Mouse (Mus musculus) MEL (cell line): ENCODE measurements around the gene Ttc24. TPM values are rescaled to one million over a fixed set of nuclear protein-coding genes. Genes with fewer than 3 reads are reported as not detected.

Experiments used
- DNase-seq: peaks from one replicate; pipeline ENCODE4 v3.0.0; 2011; ENCODE audit warnings: low read depth, low spot score
- H3K27ac ChIP-seq: 2 replicates; pipeline ENCODE4 v1.5.1; 2012; ENCODE audit warnings: low read depth, mild to moderate bottlenecking, control low read depth, low read length, moderate library complexity; ENCODE audit not compliant: control insufficient read depth
- H3K27me3 ChIP-seq, 2 experiments: fragments of 150-350 bp in 1 of 2; sonication (generic) in 1 of 2; 2 replicates each; pipeline ENCODE4 v1.6.1; 2012; ENCODE audit warnings: low read length in 2 of 2, mild to moderate bottlenecking in 2 of 2, improper control_type of control experiment in 1 of 2, moderate library complexity in 1 of 2; ENCODE audit not compliant: insufficient read depth in 2 of 2, control insufficient read depth in 1 of 2
- H3K36me3 ChIP-seq, 2 experiments: 2 replicates each; pipeline ENCODE4 v1.6.1; 2012 to 2014; ENCODE audit warnings: low read length in 2 of 2, improper control_type of control experiment in 1 of 2, inconsistent platforms in 1 of 2, mild to moderate bottlenecking in 1 of 2; ENCODE audit not compliant: insufficient read depth in 2 of 2, control insufficient read depth in 1 of 2
- H3K4me1 ChIP-seq, 2 experiments: fragments of 150-350 bp in 1 of 2; sonication (generic) in 1 of 2; 2 replicates each; pipeline ENCODE4 v1.6.1; 2012; ENCODE audit warnings: low read length in 2 of 2, improper control_type of control experiment in 1 of 2, mild to moderate bottlenecking in 1 of 2; ENCODE audit not compliant: insufficient read depth in 2 of 2, control insufficient read depth in 1 of 2
- H3K4me3 ChIP-seq, 2 experiments: fragments of 150-350 bp in 1 of 2; sonication (generic) in 1 of 2; 2 replicates each; pipeline ENCODE4 v1.5.1; 2012; ENCODE audit warnings: low read depth in 2 of 2, low read length in 2 of 2, mild to moderate bottlenecking in 2 of 2, moderate library complexity in 2 of 2, control low read depth in 1 of 2, improper control_type of control experiment in 1 of 2; ENCODE audit not compliant: control insufficient read depth in 1 of 2, insufficient read depth in 1 of 2
- H3K79me2 ChIP-seq: 2 replicates; pipeline ENCODE4 v1.6.1; 2012; ENCODE audit warnings: mild to moderate bottlenecking, low read length, moderate library complexity; ENCODE audit not compliant: control insufficient read depth, poor library complexity, insufficient read depth
- H3K9ac ChIP-seq: 2 replicates; pipeline ENCODE4 v1.6.1; 2012; ENCODE audit warnings: low read depth, mild to moderate bottlenecking, control low read depth, low read length, moderate library complexity; ENCODE audit not compliant: control insufficient read depth, poor library complexity, severe bottlenecking
- H3K9me3 ChIP-seq: fragments of 150-350 bp; sonication (generic); replicated peaks from 2 replicates; pipeline ENCODE4 v1.6.1; 2012; ENCODE audit warnings: mild to moderate bottlenecking, low read length, improper control_type of control experiment, moderate library complexity; ENCODE audit not compliant: insufficient read depth
- CHD1 ChIP-seq: IDR thresholded peaks from 2 replicates; pipeline ENCODE4 v1.6.1; 2012; ENCODE audit warnings: low read depth, mild to moderate bottlenecking, inconsistent platforms, low read length, improper control_type of control experiment
- CTCF ChIP-seq, 3 experiments: IDR thresholded peaks in 2 of 3; conservative IDR thresholded peaks in 1 of 3; 2 replicates each; pipeline ENCODE4 v1.5.1; 2011 to 2012; ENCODE audit warnings: low read length in 3 of 3, low read depth in 2 of 3, mild to moderate bottlenecking in 2 of 3, improper control_type of control experiment in 1 of 3, inconsistent platforms in 1 of 3, mixed read lengths in 1 of 3, moderate library complexity in 1 of 3; ENCODE audit not compliant: control insufficient read depth in 1 of 3, insufficient read depth in 1 of 3, poor library complexity in 1 of 3, severe bottlenecking in 1 of 3
- ELF1 ChIP-seq: IDR thresholded peaks from 2 replicates; pipeline ENCODE4 v1.6.1; 2014; ENCODE audit warnings: low read depth, mild to moderate bottlenecking, inconsistent platforms, low read length, improper control_type of control experiment, moderate library complexity
- ETS1 ChIP-seq: IDR thresholded peaks from 2 replicates; pipeline ENCODE4 v1.6.1; 2012; ENCODE audit warnings: low read depth, mild to moderate bottlenecking, inconsistent platforms, low read length, improper control_type of control experiment, moderate library complexity
- GATA1 ChIP-seq: IDR thresholded peaks from 2 replicates; pipeline ENCODE4 v1.6.1; 2011; ENCODE audit warnings: low read depth, low read length, improper control_type of control experiment
- KAT2A ChIP-seq: conservative IDR thresholded peaks from 2 replicates; pipeline ENCODE4 v1.6.1; 2012; ENCODE audit warnings: low read depth, low read length, improper control_type of control experiment, inconsistent platforms
- MAFK ChIP-seq: IDR thresholded peaks from 2 replicates; pipeline ENCODE4 v1.6.1; 2011; ENCODE audit warnings: low read depth, mild to moderate bottlenecking, low read length, improper control_type of control experiment, borderline replicate concordance
- MAX ChIP-seq: IDR thresholded peaks from 2 replicates; pipeline ENCODE4 v1.6.1; 2011; ENCODE audit warnings: low read length, improper control_type of control experiment
- MEF2A ChIP-seq: IDR thresholded peaks from 2 replicates; pipeline ENCODE4 v1.6.1; 2014; ENCODE audit warnings: low read depth, mild to moderate bottlenecking, inconsistent platforms, low read length, improper control_type of control experiment; ENCODE audit not compliant: poor library complexity, insufficient replicate concordance, severe bottlenecking; ENCODE audit errors: extremely low read depth
- MXI1 ChIP-seq: IDR thresholded peaks from 2 replicates; pipeline ENCODE4 v1.6.1; 2011; ENCODE audit warnings: mild to moderate bottlenecking, low read depth, low read length, improper control_type of control experiment
- NELFE ChIP-seq: IDR thresholded peaks from 2 replicates; pipeline ENCODE4 v1.6.1; 2011; ENCODE audit warnings: low read depth, low read length, improper control_type of control experiment
- POLR2AphosphoS2 ChIP-seq: IDR thresholded peaks from 2 replicates; pipeline ENCODE4 v1.6.1; 2011; ENCODE audit warnings: low read length, improper control_type of control experiment
- POLR2AphosphoS5 ChIP-seq: IDR thresholded peaks from 2 replicates; pipeline ENCODE4 v1.6.1; 2012; ENCODE audit warnings: low read depth, borderline replicate concordance, mild to moderate bottlenecking, inconsistent platforms, low read length, moderate library complexity, mixed read lengths
- RAD21 ChIP-seq: IDR thresholded peaks from 2 replicates; pipeline ENCODE4 v1.6.1; 2011; ENCODE audit warnings: mild to moderate bottlenecking, low read depth, low read length, improper control_type of control experiment
- RCOR1 ChIP-seq: IDR thresholded peaks from 2 replicates; pipeline ENCODE4 v1.6.1; 2012; ENCODE audit warnings: low read depth, mild to moderate bottlenecking, inconsistent platforms, low read length, improper control_type of control experiment
- SIN3A ChIP-seq: IDR thresholded peaks from 2 replicates; pipeline ENCODE4 v1.6.1; 2012; ENCODE audit warnings: low read length, improper control_type of control experiment, inconsistent platforms
- SMC3 ChIP-seq: IDR thresholded peaks from 2 replicates; pipeline ENCODE4 v1.6.1; 2011; ENCODE audit warnings: low read depth, low read length, improper control_type of control experiment
- USF2 ChIP-seq, 2 experiments: IDR thresholded peaks; 2 replicates each; pipeline ENCODE4 v1.6.1; 2011 to 2012; ENCODE audit warnings: improper control_type of control experiment in 2 of 2, low read length in 2 of 2, borderline replicate concordance in 1 of 2, inconsistent platforms in 1 of 2, low read depth in 1 of 2, mild to moderate bottlenecking in 1 of 2; ENCODE audit not compliant: insufficient read depth in 1 of 2
- ZC3H11A ChIP-seq: IDR thresholded peaks from 2 replicates; pipeline ENCODE4 v1.6.1; 2012; ENCODE audit warnings: low read depth, mild to moderate bottlenecking, inconsistent platforms, low read length, improper control_type of control experiment
- ZKSCAN1 ChIP-seq: IDR thresholded peaks from 2 replicates; pipeline ENCODE4 v1.6.1; 2012; ENCODE audit warnings: low read depth, mild to moderate bottlenecking, inconsistent platforms, low read length, improper control_type of control experiment, moderate library complexity
- polyA plus RNA-seq, 2 experiments: library from polyadenylated mRNA; stranded (reverse) in 1 of 2; unstranded in 1 of 2; fragments of >175 nt in 1 of 2; fragments of >200 nt in 1 of 2; gene quantifications; 2 replicates each; pipeline versions ENCODE4 v1.2.1 to v1.2.4; 2012; ENCODE audit warnings: low replicate concordance in 2 of 2, low read depth in 1 of 2; ENCODE audit not compliant: insufficient read length in 2 of 2, insufficient read depth in 1 of 2, missing spikeins in 1 of 2
- total RNA-seq: library from RNA; depleted of rRNA; stranded (reverse); fragments of 300-350 nt; gene quantifications from 2 replicates; pipeline ENCODE4 v1.2.3, GENCODE M21; 2012

Ttc24 gene
- total and polyA plus RNA-seq, 3 experiments, result not detected

DNA sequence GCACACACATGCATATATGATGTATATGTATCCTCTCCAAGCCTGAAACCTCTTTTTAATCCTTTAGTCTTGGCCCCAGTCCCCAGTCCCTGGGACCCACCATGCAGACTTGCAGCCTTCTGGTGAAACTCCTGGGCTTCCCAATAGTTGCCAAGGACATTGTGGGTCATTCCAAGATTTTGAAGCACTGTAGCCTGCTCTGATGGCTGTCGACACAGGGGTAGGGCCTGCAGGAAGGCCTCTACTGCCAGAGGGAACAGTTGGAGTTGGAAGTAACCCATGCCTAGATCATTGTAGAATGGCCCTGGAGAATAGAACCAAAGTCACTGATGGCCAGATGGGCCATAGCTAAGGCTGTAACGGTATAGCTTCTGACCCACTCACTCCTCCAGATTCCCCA is 3.8 kb downstream of the Ttc24 start:
- Histone ChIP-seq H3K36me3 (no peaks in the 10 kb centered on the region), H3K4me3 (no peak overlapping the region), H3K27ac (no peak overlapping the region), H3K9me3 (no peaks in the 10 kb centered on the region), H3K79me2 (no peaks in the 10 kb centered on the region), H3K27me3 (peaks cover 19 to 23% of the 10 kb centered on the region in 2 experiments), H3K9ac (no peak overlapping the region), H3K4me1 (no peaks in the 10 kb centered on the region)
- DNase-seq, result no peak
- TF ChIP-seq NELFE, result no peak
- TF ChIP-seq ELF1, result no peak
- TF ChIP-seq RCOR1, result no peak
- no peak for TF ChIP-seq SMC3
- TF ChIP-seq MAX, result no peak
- TF ChIP-seq MAFK, result no peak
- no peak for TF ChIP-seq POLR2AphosphoS5
- no peak for TF ChIP-seq KAT2A
- no peak for TF ChIP-seq ZKSCAN1

DNA sequence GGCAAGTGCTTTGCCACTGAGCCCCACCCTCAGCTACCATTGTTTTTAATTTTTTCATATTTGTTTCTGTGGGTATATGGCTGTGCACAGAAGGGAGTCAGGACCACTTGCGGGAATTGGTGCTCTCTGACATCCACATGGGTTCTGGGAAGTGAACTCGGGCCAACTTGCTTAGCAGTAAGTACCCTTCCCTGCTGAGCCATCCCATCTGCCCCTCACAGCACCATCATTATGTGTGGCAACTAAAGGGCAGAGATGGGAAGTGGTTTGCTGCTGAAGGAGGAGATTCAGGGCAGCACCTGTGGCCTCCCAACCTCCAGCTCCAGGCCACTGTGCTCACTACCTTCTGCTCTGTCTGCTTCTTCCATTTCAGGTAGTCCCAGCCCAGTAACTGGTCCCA is 4.5 kb downstream of the Ttc24 start:
- no peaks in the 10 kb centered on the region for H3K79me2 ChIP-seq
- H3K9me3 ChIP-seq, result no peaks in the 10 kb centered on the region
- H3K4me1 ChIP-seq, result no peaks in the 10 kb centered on the region
- no peak for DNase-seq
- H3K4me3 ChIP-seq, result no peak overlapping the region
- H3K9ac ChIP-seq, result no peak overlapping the region
- no peak for TF ChIP-seq CHD1
- TF ChIP-seq MAX, result no peak
- TF ChIP-seq ETS1, result no peak
- no peak for TF ChIP-seq MXI1
- TF ChIP-seq USF2 (IDR thresholded peaks at IDR 0.05; ENCODE audit: borderline replicate concordance in 1 of 2, insufficient read depth in 1 of 2, low read depth in 1 of 2, low read length in 2 of 2), result no peak
- TF ChIP-seq GATA1, result no peak
- TF ChIP-seq SMC3, result no peak
- TF ChIP-seq ZKSCAN1, result no peak
- peaks cover 18 to 21% of the 10 kb centered on the region in 2 experiments for H3K27me3 ChIP-seq
- no peak overlapping the region for H3K27ac ChIP-seq
- no peaks in the 10 kb centered on the region for H3K36me3 ChIP-seq

DNA sequence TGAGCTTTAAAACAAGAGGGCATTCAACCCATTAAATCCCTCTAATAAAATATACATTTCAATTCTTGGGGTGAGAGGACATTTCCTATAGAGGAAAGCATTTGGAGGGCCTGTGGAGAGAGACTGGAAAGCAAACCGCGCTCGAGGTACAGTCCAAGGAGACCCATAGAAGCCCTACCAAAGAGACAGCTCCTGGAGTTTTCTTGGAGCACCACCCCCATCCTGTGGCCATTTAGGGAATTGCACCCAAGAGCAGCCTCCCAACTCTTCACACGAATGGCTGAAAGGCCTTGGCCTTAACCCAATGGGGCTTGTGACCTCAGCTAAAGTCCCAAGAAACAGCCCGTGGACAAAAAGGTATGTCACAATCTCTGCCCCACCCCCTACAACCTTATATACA is 6.3 kb downstream of the Ttc24 start:
- Histone ChIP-seq H3K9me3 (no peaks in the 10 kb centered on the region), H3K4me3 (no peak overlapping the region), H3K79me2 (no peaks in the 10 kb centered on the region), H3K9ac (no peak overlapping the region), H3K4me1 (no peaks in the 10 kb centered on the region), H3K27me3 (peaks cover 15 to 16% of the 10 kb centered on the region in 2 experiments), H3K27ac (no peak overlapping the region), H3K36me3 (no peaks in the 10 kb centered on the region)
- peak; percentile 88 for DNase-seq
- peak; percentile 98 for TF ChIP-seq SMC3
- TF ChIP-seq CTCF (IDR thresholded peaks at IDR 0.05 in 2 of 3, conservative IDR thresholded peaks at IDR 0.05 in 1 of 3; ENCODE audit: control insufficient read depth in 1 of 3, insufficient read depth in 1 of 3, low read depth in 2 of 3, low read length in 3 of 3, poor library complexity in 1 of 3, severe bottlenecking in 1 of 3), result peak; percentile 97 to 98 (median 97)
- peak; percentile 97 for TF ChIP-seq ZC3H11A
- peak; percentile 23; the same call in 1 of the 2 replicates for TF ChIP-seq SIN3A
- TF ChIP-seq RAD21, result peak; percentile 100
- no peak for TF ChIP-seq MEF2A
- no peak for TF ChIP-seq POLR2AphosphoS2
